Mouse (Mus musculus) embryo, embryonic 11 days (tissue): ENCODE data around the gene Dlgap1.

Experiments used
- DNase-seq: peaks from one replicate; pipeline ENCODE4 v3.0.0-alpha.2; 2015

The Dlgap1 gene

GRCm38 (mm10) chr17:70779770-70780169 lies 810.9 kb downstream of the Dlgap1 start:
- DNase-seq = peak; percentile 12

GRCm38 (mm10) chr17:70780726-70781689 lies 812.1 kb downstream of the Dlgap1 start:
- DNase-seq = peak; percentile 59

GRCm38 (mm10) chr17:70783273-70783672 lies 814.4 kb downstream of the Dlgap1 start:
- DNase-seq = no peak

GRCm38 (mm10) chr17:70787366-70787765 lies 818.5 kb downstream of the Dlgap1 start:
- DNase-seq = no peak

GRCm38 (mm10) chr17:70790801-70791200 lies 821.9 kb downstream of the Dlgap1 start:
- DNase-seq = no peak

- no peak for DNase-seq
Observed at GRCm38 (mm10) chr17:70791596-70792275, 822.9 kb downstream of the Dlgap1 start.

GRCm38 (mm10) chr17:70794291-70794690 lies 825.4 kb downstream of the Dlgap1 start:
- DNase-seq = peak; percentile 77

GRCm38 (mm10) chr17:70794722-70795121 lies 825.8 kb downstream of the Dlgap1 start:
- no peak for DNase-seq

GRCm38 (mm10) chr17:70795196-70795595 lies 826.3 kb downstream of the Dlgap1 start:
- no peak for DNase-seq

GRCm38 (mm10) chr17:70796940-70797772 lies 828.3 kb downstream of the Dlgap1 start:
- DNase-seq = no peak

GRCm38 (mm10) chr17:70797773-70798045 lies 828.8 kb downstream of the Dlgap1 start:
- DNase-seq = no peak

GRCm38 (mm10) chr17:70799266-70799665 lies 830.4 kb downstream of the Dlgap1 start:
- DNase-seq = no peak

- DNase-seq = no peak
Observed at GRCm38 (mm10) chr17:70802022-70802421, 833.1 kb downstream of the Dlgap1 start.

- DNase-seq = no peak
Observed at GRCm38 (mm10) chr17:70805866-70806265, 837.0 kb downstream of the Dlgap1 start.

- no peak for DNase-seq
Observed at GRCm38 (mm10) chr17:70806600-70806999, 837.7 kb downstream of the Dlgap1 start.

- DNase-seq = no peak
Observed at GRCm38 (mm10) chr17:70807885-70808284, 839.0 kb downstream of the Dlgap1 start.

- DNase-seq = no peak
Observed at GRCm38 (mm10) chr17:70808837-70809236, 840.0 kb downstream of the Dlgap1 start.

- DNase-seq = no peak
Observed at GRCm38 (mm10) chr17:70809776-70810175, 840.9 kb downstream of the Dlgap1 start.

GRCm38 (mm10) chr17:70810795-70811194 lies 841.9 kb downstream of the Dlgap1 start:
- no peak for DNase-seq

GRCm38 (mm10) chr17:70815001-70815400 lies 846.1 kb downstream of the Dlgap1 start:
- no peak for DNase-seq

GRCm38 (mm10) chr17:70817862-70818451 lies 849.1 kb downstream of the Dlgap1 start:
- DNase-seq = peak; percentile 78

- no peak for DNase-seq
Observed at GRCm38 (mm10) chr17:70823083-70823482, 854.2 kb downstream of the Dlgap1 start.

- DNase-seq = no peak
Observed at GRCm38 (mm10) chr17:70826227-70826626, 857.4 kb downstream of the Dlgap1 start.
